Mouse (Mus musculus) kidney, adult 2 months (tissue): ENCODE results near the gene Sox13.

Experiments used
- CTCF ChIP-seq: fragments of 200-500 bp; conservative IDR thresholded peaks from 2 replicates; pipeline ENCODE4 v1.5.1; 2011; ENCODE audit warnings: low read depth, mild to moderate bottlenecking, control low read depth, low read length, moderate library complexity, mixed read lengths; ENCODE audit not compliant: insufficient read depth, insufficient read length
- POLR2A ChIP-seq: fragments of 200-500 bp; IDR thresholded peaks from one replicate; pipeline ENCODE4 v1.6.1; 2011; ENCODE audit warnings: low read depth, low read length, control low read depth

- TF ChIP-seq POLR2A: no peak
- TF ChIP-seq CTCF: no peak
Observed at GRCm38 (mm10) chr1:133362103-133362502, 62.1 kb downstream of the Sox13 start.
